Comparison of ENCODE assay signal across 27 mouse cellular contexts in the genomic region with DNA sequence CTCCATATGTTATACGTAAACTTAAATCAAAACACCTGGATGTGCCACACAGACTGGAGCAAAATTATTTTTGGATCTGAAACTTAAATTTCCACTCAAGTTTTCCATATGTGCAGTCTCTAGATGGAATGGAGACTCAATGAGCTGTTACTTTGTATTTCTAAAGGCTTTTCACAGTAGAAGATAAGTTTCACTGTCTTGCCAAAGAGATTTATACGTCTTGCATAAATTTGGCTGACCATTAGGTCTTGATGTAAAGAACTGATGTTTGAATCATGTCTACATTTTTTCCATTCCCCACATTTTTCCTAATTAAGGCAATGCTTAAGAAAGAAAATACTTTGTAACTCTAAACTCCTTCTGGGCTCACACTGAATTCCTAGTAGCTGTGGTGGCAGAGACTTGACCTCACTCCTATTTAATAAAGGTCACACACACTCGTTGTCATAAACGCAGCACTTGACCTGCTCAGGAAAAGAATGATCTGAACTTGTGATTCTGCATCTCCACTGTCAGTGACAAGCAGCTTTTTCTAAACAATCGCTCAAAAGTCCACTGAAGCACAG. TPM values are rescaled to one million over a fixed set of nuclear protein-coding genes. Genes with fewer than 3 reads are reported as not detected.
DNase-seq lines count a peak whose midpoint lies in the region; ATAC-seq and TF ChIP-seq lines count a peak whose summit lies in the region.
"Had no signal": no experiment of that assay in that cellular context is flagged by ENCODE, and none has a peak within 500 bp of the region (broad histone marks: within the 10 kb centered on the region; RNA-seq: fewer than 3 reads in every experiment).

No protein-coding gene starts in this region.

- H3K36me3 ChIP-seq in heart, embryonic 15.5 days, result no peaks in the 10 kb centered on the region
- no peaks in the 10 kb centered on the region for H3K36me3 ChIP-seq in lung, embryonic 16.5 days (ENCODE audit: control insufficient read depth, insufficient read depth, low read length)
- 0 out of 2 replicates have a peak, but pooled peaks cover 2% of the 10 kb centered on the region for H3K36me3 ChIP-seq in limb, embryonic 13.5 days
- no peaks in the 10 kb centered on the region for H3K36me3 ChIP-seq in liver, postnatal 0 days (replicated peaks; ENCODE audit: insufficient read depth, low read length)
- H3K36me3 ChIP-seq: embryonic facial prominence, embryonic 12.5 days; liver, embryonic 12.5 days; midbrain, embryonic 10.5 days; midbrain, embryonic 15.5 days; neural tube, embryonic 15.5 days; stomach, embryonic 15.5 days had no signal

- H3K9me3 ChIP-seq in heart, embryonic 15.5 days (replicated peaks), result no peaks in the 10 kb centered on the region
- H3K9me3 ChIP-seq in lung, embryonic 16.5 days (ENCODE audit: control insufficient read depth, low read length), result no peaks in the 10 kb centered on the region
- no peaks in the 10 kb centered on the region for H3K9me3 ChIP-seq in limb, embryonic 13.5 days
- no peaks in the 10 kb centered on the region for H3K9me3 ChIP-seq in liver, postnatal 0 days (ENCODE audit: low read length)
- H3K9me3 ChIP-seq: embryonic facial prominence, embryonic 12.5 days; heart, embryonic 12.5 days; liver, embryonic 12.5 days; midbrain, embryonic 10.5 days; midbrain, embryonic 15.5 days; neural tube, embryonic 15.5 days; stomach, embryonic 15.5 days had no signal

- H3K4me2 ChIP-seq in heart, embryonic 15.5 days, result no peak overlapping the region
- no peak overlapping the region for H3K4me2 ChIP-seq in lung, embryonic 16.5 days (ENCODE audit: low read depth, low read length)
- no peak overlapping the region for H3K4me2 ChIP-seq in limb, embryonic 13.5 days (replicated peaks)
- no peak overlapping the region for H3K4me2 ChIP-seq in liver, postnatal 0 days (ENCODE audit: low read depth, low read length)
- H3K4me2 ChIP-seq: embryonic facial prominence, embryonic 12.5 days; heart, embryonic 12.5 days; liver, embryonic 12.5 days; midbrain, embryonic 15.5 days; neural tube, embryonic 15.5 days; stomach, embryonic 15.5 days had no signal

- 0 out of 2 replicates have a peak overlapping the region, but pooled peaks have one; percentile 5 for H3K27ac ChIP-seq in heart, embryonic 15.5 days
- peak overlapping the region; percentile 4; the same call in 1 of the 2 replicates for H3K27ac ChIP-seq in lung, embryonic 16.5 days (ENCODE audit: low read length)
- H3K27ac ChIP-seq in limb, embryonic 13.5 days, result peak overlapping the region; percentile 39; the same call in 1 of the 2 replicates
- H3K27ac ChIP-seq in liver, postnatal 0 days (ENCODE audit: low read depth), result no peak overlapping the region
- H3K27ac ChIP-seq: embryonic facial prominence, embryonic 12.5 days; liver, embryonic 12.5 days; midbrain, embryonic 10.5 days; midbrain, embryonic 15.5 days; neural tube, embryonic 15.5 days; stomach, embryonic 15.5 days had no signal

- ATAC-seq in heart, embryonic 15.5 days (replicated peaks; ENCODE audit: insufficient number of reproducible peaks, insufficient read depth, low FRiP score, low read depth), result no peak
- peak; percentile 90 for ATAC-seq in lung, embryonic 16.5 days (ENCODE audit: low read depth)
- no peak for ATAC-seq in limb, embryonic 13.5 days (ENCODE audit: low FRiP score, low read depth)
- ATAC-seq in liver, postnatal 0 days, result no peak
- ATAC-seq: activated CD4-positive, CD25-positive, alpha-beta regulatory T cell, adult 4 months; forebrain, postnatal 0 days; hindbrain, embryonic 16.5 days; liver, embryonic 12.5 days; midbrain, embryonic 15.5 days had no signal

- DNase-seq in heart, adult 9 months (ENCODE audit: low spot score in 2 of 2), result no peak
- DNase-seq in lung, postnatal 25 days (ENCODE audit: low spot score), result no peak
- DNase-seq in liver, postnatal 0 days, result no peak
- DNase-seq: adrenal gland, adult 2 months; B cell, adult 2 months; cerebellum, adult 2 months; cerebellum, postnatal 14 days; forebrain, postnatal 0 days; gastrocnemius, postnatal 10 days; kidney, adult 18-20 months; kidney, postnatal 4 days; left cerebral cortex, postnatal 4 days; lung, adult 18-20 months; right cerebral cortex, postnatal 25 days had no signal

- WGBS in heart, embryonic 15.5 days, result 49% methylated on average over 5 of the region's 5 CpGs
- 30% methylated on average over 5 of the region's 5 CpGs for WGBS in lung, embryonic 16.5 days
- 40% methylated on average over 5 of the region's 5 CpGs for WGBS in limb, embryonic 13.5 days
- WGBS in liver, postnatal 0 days (ENCODE audit: insufficient replicate concordance), result 65% methylated on average over 5 of the region's 5 CpGs

- no peak for TF ChIP-seq EP300 in liver, postnatal 0 days (IDR thresholded peaks at IDR 0.05; ENCODE audit: low read depth)

- no peak for TF ChIP-seq CTCF in liver, postnatal 0 days (IDR thresholded peaks at IDR 0.05; ENCODE audit: low read depth)

- no peak overlapping the region for H3K4me3 ChIP-seq in heart, embryonic 15.5 days
- no peak overlapping the region for H3K4me3 ChIP-seq in lung, embryonic 16.5 days (ENCODE audit: low read length)
- H3K4me3 ChIP-seq in limb, embryonic 13.5 days, result no peak overlapping the region
- H3K4me3 ChIP-seq in liver, postnatal 0 days (ENCODE audit: low read depth, low read length), result no peak overlapping the region
- H3K4me3 ChIP-seq: embryonic facial prominence, embryonic 12.5 days; erythroblast, embryonic 14.5 days; heart, embryonic 12.5 days; liver, embryonic 12.5 days; midbrain, embryonic 10.5 days; midbrain, embryonic 15.5 days; neural tube, embryonic 15.5 days; stomach, embryonic 15.5 days had no signal

- no peaks in the 10 kb centered on the region for H3K27me3 ChIP-seq in heart, embryonic 15.5 days
- no peaks in the 10 kb centered on the region; the same call in 1 of the 2 replicates for H3K27me3 ChIP-seq in lung, embryonic 16.5 days (ENCODE audit: control insufficient read depth, insufficient read depth, low read depth, low read length)
- no peaks in the 10 kb centered on the region for H3K27me3 ChIP-seq in limb, embryonic 13.5 days
- no peaks in the 10 kb centered on the region for H3K27me3 ChIP-seq in liver, postnatal 0 days (ENCODE audit: insufficient read depth, low read length)
- H3K27me3 ChIP-seq: embryonic facial prominence, embryonic 12.5 days; heart, embryonic 12.5 days; liver, embryonic 12.5 days; midbrain, embryonic 15.5 days; neural tube, embryonic 15.5 days; stomach, embryonic 15.5 days had no signal

- no peak overlapping the region for H3K9ac ChIP-seq in heart, embryonic 15.5 days
- no peak overlapping the region for H3K9ac ChIP-seq in lung, embryonic 16.5 days (ENCODE audit: low read length)
- H3K9ac ChIP-seq in limb, embryonic 13.5 days, result no peak overlapping the region
- H3K9ac ChIP-seq in liver, postnatal 0 days (replicated peaks), result no peak overlapping the region
- H3K9ac ChIP-seq: embryonic facial prominence, embryonic 12.5 days; forebrain, postnatal 0 days; heart, embryonic 12.5 days; liver, embryonic 12.5 days; midbrain, embryonic 15.5 days; neural tube, embryonic 15.5 days; stomach, embryonic 15.5 days had no signal

- H3K4me1 ChIP-seq in heart, embryonic 15.5 days (replicated peaks), result peaks cover 10% of the 10 kb centered on the region
- peaks cover 8% of the 10 kb centered on the region; the same call in 1 of the 2 replicates for H3K4me1 ChIP-seq in lung, embryonic 16.5 days (replicated peaks; ENCODE audit: control insufficient read depth, insufficient read depth, low read length)
- H3K4me1 ChIP-seq in limb, embryonic 13.5 days, result peaks cover 16% of the 10 kb centered on the region
- H3K4me1 ChIP-seq in liver, postnatal 0 days (ENCODE audit: insufficient read depth), result no peaks in the 10 kb centered on the region
- H3K4me1 ChIP-seq: liver, embryonic 12.5 days; neural tube, embryonic 15.5 days; stomach, embryonic 15.5 days had no signal

RNA-seq across cellular contexts. Expression of a gene that starts 22.8 kb away (rescaled TPM):
- polyA plus RNA-seq in heart, embryonic 15.5 days (2015; fragmentation: Nextera tagmentation; extraction: Ambion mirVana), result 27.9 and 32.4 TPM in 2 replicates
- 24.8 and 26.2 TPM in 2 replicates for polyA plus RNA-seq in lung, embryonic 16.5 days (2015; fragmentation: Nextera tagmentation; extraction: Ambion mirVana)
- polyA plus RNA-seq in limb, embryonic 13.5 days (2015; fragmentation: Nextera tagmentation; extraction: Ambion mirVana), result 21.8 and 22.5 TPM in 2 replicates
- 7.7 and 10.3 TPM in 2 replicates for polyA plus RNA-seq in liver, postnatal 0 days (2015; fragmentation: Nextera tagmentation; extraction: Ambion mirVana)
- polyA plus RNA-seq: activated CD4-positive, CD25-positive, alpha-beta regulatory T cell, adult 4 months had no signal
